Mouse (Mus musculus) olfactory bulb, adult 2 months (tissue): ENCODE results near the gene Chn1. TPM values are rescaled to one million over a fixed set of nuclear protein-coding genes. Genes with fewer than 3 reads are reported as not detected.

ENCODE experiments used
- H3K27ac ChIP-seq: fragments of 200-500 bp; 2 replicates; pipeline ENCODE4 v1.5.1; 2012; ENCODE audit warnings: low read depth, low read length; ENCODE audit not compliant: insufficient read depth
- H3K4me1 ChIP-seq: fragments of 200-500 bp; 2 replicates; pipeline ENCODE4 v1.6.1; 2012; ENCODE audit warnings: low read length; ENCODE audit not compliant: control insufficient read depth, insufficient read depth
- H3K4me3 ChIP-seq: fragments of 200-500 bp; 2 replicates; pipeline ENCODE4 v1.5.1; 2012; ENCODE audit warnings: mild to moderate bottlenecking, low read depth, low read length, moderate library complexity; ENCODE audit not compliant: insufficient read depth
- CTCF ChIP-seq: fragments of 200-500 bp; IDR thresholded peaks from 2 replicates; pipeline ENCODE4 v1.5.1; 2012; ENCODE audit warnings: low read depth, mild to moderate bottlenecking, low read length, moderate library complexity; ENCODE audit not compliant: insufficient read depth
- POLR2A ChIP-seq: fragments of 200-500 bp; IDR thresholded peaks from 2 replicates; pipeline ENCODE4 v1.6.1; 2012; ENCODE audit warnings: mild to moderate bottlenecking, low read depth, low read length, moderate library complexity; ENCODE audit not compliant: insufficient read depth
- WGBS: fragments of 180-500 bp; shearing (Covaris S2); methylation state at CpG from one replicate; pipeline ENCODE4 v1.1.7; 2018; 5-methylcytosine and 5-hydroxymethylcytosine counted together
- polyA plus RNA-seq: library from polyadenylated mRNA; stranded (reverse); fragments of >200 nt; gene quantifications from 2 replicates; pipeline ENCODE4 v1.2.4, GENCODE M21; 2012; ENCODE audit warnings: low replicate concordance; ENCODE audit not compliant: missing spikeins, insufficient read depth, insufficient read length

Gene Chn1
- polyA plus RNA-seq, 1 experiment, result not detected

DNA sequence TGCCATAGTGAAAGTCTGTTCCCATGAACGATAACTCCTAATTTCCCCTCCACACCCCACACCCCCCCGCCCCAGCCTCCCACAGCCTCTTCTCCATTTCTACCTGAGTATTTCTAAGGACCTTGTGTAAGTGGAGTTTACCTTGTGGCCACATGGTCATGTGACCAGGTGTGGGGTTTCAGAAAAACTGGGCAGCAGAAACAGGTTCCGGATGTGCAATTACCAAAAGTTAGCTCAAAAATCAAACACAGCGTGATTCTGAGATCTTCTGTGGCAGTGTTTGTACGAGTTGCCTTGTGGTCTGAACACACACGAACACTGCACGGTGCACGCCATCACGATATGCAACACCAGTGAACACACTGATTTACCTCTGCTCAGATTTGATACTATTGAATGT is 212.5 kb downstream of the Chn1 start:
- TF ChIP-seq CTCF (no peak), POLR2A (no peak)
- 97% methylated on average over 9 of the region's 9 CpGs for WGBS
- Histone ChIP-seq H3K4me3 (no peak overlapping the region), H3K27ac (no peak overlapping the region), H3K4me1 (peaks cover 8% of the 10 kb centered on the region; the same call in 1 of the 2 replicates)

DNA sequence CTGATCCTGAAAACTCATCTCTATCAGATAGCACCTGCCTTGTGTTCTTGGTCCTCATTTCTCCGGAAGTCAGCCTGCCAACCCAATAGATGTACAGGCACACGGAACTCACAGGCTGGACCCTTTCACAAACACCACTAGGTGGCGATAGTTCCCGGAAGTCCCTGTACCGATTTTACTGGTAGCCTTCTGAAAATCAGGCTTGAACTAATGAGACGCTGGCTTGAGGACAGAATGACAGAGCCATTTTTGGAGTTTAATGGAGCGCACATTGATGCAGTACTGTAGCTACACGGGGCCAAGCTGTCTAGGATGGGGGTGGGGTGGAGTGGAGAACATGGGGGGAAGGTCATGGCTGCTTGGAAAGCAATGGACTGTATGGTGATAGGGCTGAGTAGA is 213.5 kb downstream of the Chn1 start:
- peaks cover 8% of the 10 kb centered on the region; the same call in 1 of the 2 replicates for H3K4me1 ChIP-seq
- no peak overlapping the region for H3K27ac ChIP-seq
- WGBS, result 4% methylated on average over 8 of the region's 8 CpGs
- no peak overlapping the region for H3K4me3 ChIP-seq
- no peak for TF ChIP-seq CTCF
- no peak for TF ChIP-seq POLR2A

DNA sequence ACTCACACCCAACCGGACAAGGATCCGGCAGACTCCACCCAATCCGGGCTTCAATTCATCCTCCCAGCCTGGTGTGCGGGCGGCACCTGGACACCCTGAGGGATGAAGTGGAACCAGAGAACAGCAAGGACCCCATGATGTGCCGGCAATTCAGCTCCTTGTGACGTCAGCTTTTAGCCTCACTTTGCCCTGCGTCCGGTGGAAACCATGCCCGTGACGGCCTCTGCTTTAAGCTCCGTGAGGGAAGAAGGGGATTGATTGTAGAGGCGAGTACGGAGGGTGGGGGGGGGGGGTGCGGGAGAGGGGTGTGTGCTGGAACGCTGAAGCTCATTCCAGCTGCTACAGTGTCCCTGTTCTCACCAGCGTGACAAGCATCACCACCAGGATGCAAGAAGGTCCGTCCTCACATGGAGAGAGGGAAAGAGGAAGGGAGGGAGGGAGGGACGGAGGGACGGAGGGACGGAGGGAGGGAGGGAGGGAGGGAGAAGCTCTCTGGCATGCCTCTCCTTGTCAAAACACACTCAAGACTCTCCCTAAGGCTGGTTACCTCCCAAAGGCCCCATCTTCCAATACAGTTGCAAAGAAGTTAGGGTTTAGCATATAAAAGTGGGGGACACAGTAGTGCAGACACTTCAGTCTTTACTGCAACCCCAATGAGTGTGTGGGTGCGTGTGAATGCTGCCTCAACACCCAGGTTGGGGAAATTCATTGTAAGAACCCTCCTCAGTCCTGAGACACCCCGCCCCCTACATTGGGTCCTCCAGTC is 214.1 kb downstream of the Chn1 start:
- WGBS, result 5% methylated on average over 23 of the region's 23 CpGs
- peak overlapping the region; percentile 26 for H3K4me3 ChIP-seq
- peaks cover 5% of the 10 kb centered on the region; the same call in 1 of the 2 replicates for H3K4me1 ChIP-seq
- no peak overlapping the region for H3K27ac ChIP-seq
- TF ChIP-seq CTCF (no peak), POLR2A (no peak)

Other genes with a start within 250 kb of the Chn1 start
- not detected in 2 replicates for gene Wipf1, start 245.6 kb downstream of the Chn1 start, polyA plus RNA-seq
- not detected in 2 replicates for gene Chrna1, start 195.0 kb downstream of the Chn1 start, polyA plus RNA-seq
- 176 and 185 TPM in 2 replicates for gene Atf2, start 117.3 kb upstream of the Chn1 start, polyA plus RNA-seq
- not detected in 2 replicates for gene Atp5g3, start 136.0 kb upstream of the Chn1 start, polyA plus RNA-seq